Mouse (Mus musculus) liver, embryonic 15.5 days (tissue): Measurements from ENCODE around the gene Tbx21. TPM values are rescaled to one million over a fixed set of nuclear protein-coding genes. Genes with fewer than 3 reads are reported as not detected.

Experiments used
- ATAC-seq: fragments of 200-750 bp; cut with Nextera tagmentation; 2 replicates; pipeline ENCODE4 v1.8.0; 2017; ENCODE audit warnings: moderate number of reproducible peaks, mild to moderate bottlenecking, moderate library complexity; ENCODE audit not compliant: insufficient read depth
- H3K27ac ChIP-seq: fragments of 300-500 bp; sonication (generic); replicated peaks from 2 replicates; pipeline ENCODE4 v1.5.1; 2015; ENCODE audit warnings: mild to moderate bottlenecking, inconsistent platforms
- H3K27me3 ChIP-seq: fragments of 300-500 bp; sonication (generic); 2 replicates; pipeline ENCODE4 v1.6.1; 2015; ENCODE audit warnings: mild to moderate bottlenecking, inconsistent platforms
- H3K36me3 ChIP-seq: fragments of 300-500 bp; sonication (generic); replicated peaks from 2 replicates; pipeline ENCODE4 v1.6.1; 2015; ENCODE audit warnings: moderate library complexity, mild to moderate bottlenecking, inconsistent platforms
- H3K4me1 ChIP-seq: fragments of 300-500 bp; sonication (generic); replicated peaks from 2 replicates; pipeline ENCODE4 v1.6.1; 2015; ENCODE audit warnings: inconsistent platforms
- H3K4me2 ChIP-seq: fragments of 300-500 bp; sonication (generic); 2 replicates; pipeline ENCODE4 v1.6.1; 2015; ENCODE audit warnings: moderate library complexity, mild to moderate bottlenecking, inconsistent platforms
- H3K4me3 ChIP-seq: fragments of 300-500 bp; sonication (generic); replicated peaks from 2 replicates; pipeline ENCODE4 v1.5.1; 2015; ENCODE audit warnings: mild to moderate bottlenecking, inconsistent platforms
- H3K9ac ChIP-seq: fragments of 300-500 bp; sonication (generic); 2 replicates; pipeline ENCODE4 v1.6.1; 2015; ENCODE audit warnings: moderate library complexity, mild to moderate bottlenecking, inconsistent platforms
- H3K9me3 ChIP-seq: fragments of 300-500 bp; sonication (generic); replicated peaks from 2 replicates; pipeline ENCODE4 v1.6.1; 2016; ENCODE audit warnings: inconsistent platforms
- WGBS: fragments of 180-500 bp; shearing (Covaris S2); methylation state at CpG from one replicate; pipeline ENCODE4 v1.1.7; 2015; ENCODE audit warnings: mixed read lengths; ENCODE audit not compliant: insufficient replicate concordance; 5-methylcytosine and 5-hydroxymethylcytosine counted together
- polyA plus RNA-seq: library from polyadenylated mRNA; unstranded; fragments of >200 nt; fragmentation: Nextera tagmentation; extraction: Ambion mirVana; gene quantifications from 2 replicates; pipeline ENCODE4 v1.2.1, GENCODE M21; 2015

Gene Tbx21
- 0.08 and 0.15 TPM in 2 replicates for polyA plus RNA-seq

DNA sequence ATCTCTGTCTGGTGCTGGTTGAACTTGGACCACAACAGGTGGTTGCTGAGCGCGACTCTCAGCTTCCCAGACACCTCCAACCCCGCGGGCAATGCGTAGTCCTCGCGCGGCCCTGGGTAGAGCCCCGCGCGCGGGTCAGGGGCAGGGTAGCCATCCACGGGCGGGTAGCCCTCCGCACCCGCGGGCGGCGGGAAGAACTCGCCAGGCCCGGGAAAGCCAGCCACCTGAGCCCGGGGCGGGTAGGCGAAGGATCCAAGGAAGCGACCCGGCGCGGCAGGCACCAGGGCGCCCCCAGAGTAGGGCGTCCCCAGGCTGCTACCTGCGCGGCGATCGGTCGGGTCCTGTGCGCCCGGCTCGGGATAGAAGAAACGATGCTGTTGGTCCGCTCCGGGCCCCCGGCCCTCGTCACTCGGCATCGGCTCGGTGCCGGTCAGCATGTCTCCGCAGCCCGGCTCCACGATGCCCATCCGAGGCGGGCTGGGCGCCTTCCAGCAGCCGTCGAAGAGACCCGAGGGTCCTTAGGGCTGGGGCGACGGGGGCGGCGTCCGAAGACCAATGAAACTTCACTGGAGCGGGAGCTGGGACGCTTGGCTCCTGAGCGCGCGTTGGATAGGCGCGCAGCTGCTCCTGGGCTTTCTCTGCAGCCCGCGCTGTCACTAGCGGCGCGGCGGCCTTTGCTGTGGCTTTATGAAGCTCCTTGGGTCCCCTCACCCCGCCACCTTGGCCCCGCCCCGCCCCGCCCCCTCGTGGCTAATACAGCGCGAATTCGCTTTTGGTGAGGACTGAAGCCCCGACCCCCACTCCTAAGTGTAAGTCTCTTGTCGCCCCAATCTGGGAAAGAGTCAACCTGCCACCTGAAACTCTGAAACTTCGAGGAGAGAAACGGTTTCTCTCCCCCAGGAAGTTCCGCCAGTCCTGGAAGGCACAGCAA is at the start of gene Tbx21:
TSS of gene Tbx21 (minus strand) at position 661 of the 931 bp plus-strand sequence.
- peaks cover 13% of the 10 kb centered on the region for H3K4me1 ChIP-seq

DNA sequence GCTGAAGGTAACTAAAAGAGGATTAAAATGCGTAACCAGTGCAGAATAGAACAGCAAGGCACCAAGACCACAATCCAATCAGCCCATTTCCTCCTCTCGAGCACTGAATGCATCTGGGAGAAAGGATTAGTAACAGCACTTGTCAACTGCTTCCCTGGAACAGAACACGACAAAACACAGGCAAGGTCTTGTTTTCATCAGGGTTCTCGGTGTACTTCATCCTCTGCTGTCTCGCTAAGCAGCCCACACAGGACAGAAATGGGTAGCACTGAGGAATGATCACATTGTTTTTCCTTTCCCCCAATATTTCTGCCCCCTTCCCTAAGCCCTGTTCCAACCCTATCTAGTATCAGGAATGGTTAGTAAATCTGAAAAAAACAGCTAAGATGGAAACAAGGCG is 45.2 kb upstream of the Tbx21 start:
- no peaks in the 10 kb centered on the region for H3K27me3 ChIP-seq
- no peaks in the 10 kb centered on the region for H3K9me3 ChIP-seq
- H3K4me3 ChIP-seq: no peak overlapping the region
- H3K27ac ChIP-seq: no peak overlapping the region
- no peak for ATAC-seq
- H3K4me2 ChIP-seq: no peak overlapping the region
- H3K9ac ChIP-seq: no peak overlapping the region
- no peaks in the 10 kb centered on the region for H3K4me1 ChIP-seq
- H3K36me3 ChIP-seq: peaks cover 99% of the 10 kb centered on the region
- WGBS: 80% methylated on average over 6 of the region's 6 CpGs

More for the DNA sequence above, at the start of gene Tbx21:
- H3K4me2 ChIP-seq: peak within 1 kb of the TSS; percentile 53
- no peaks in the 10 kb centered on the region for H3K9me3 ChIP-seq
- H3K9ac ChIP-seq: no peak within 1 kb of the TSS
- H3K36me3 ChIP-seq: no peaks in the 10 kb centered on the region
- WGBS: 2% methylated on average over 87 of the region's 87 CpGs
- peak within 1 kb of the TSS; percentile 36 for H3K4me3 ChIP-seq
- no peak within 1 kb of the TSS for H3K27ac ChIP-seq
- no peak for ATAC-seq
- peaks cover 86% of the 10 kb centered on the region for H3K27me3 ChIP-seq

DNA sequence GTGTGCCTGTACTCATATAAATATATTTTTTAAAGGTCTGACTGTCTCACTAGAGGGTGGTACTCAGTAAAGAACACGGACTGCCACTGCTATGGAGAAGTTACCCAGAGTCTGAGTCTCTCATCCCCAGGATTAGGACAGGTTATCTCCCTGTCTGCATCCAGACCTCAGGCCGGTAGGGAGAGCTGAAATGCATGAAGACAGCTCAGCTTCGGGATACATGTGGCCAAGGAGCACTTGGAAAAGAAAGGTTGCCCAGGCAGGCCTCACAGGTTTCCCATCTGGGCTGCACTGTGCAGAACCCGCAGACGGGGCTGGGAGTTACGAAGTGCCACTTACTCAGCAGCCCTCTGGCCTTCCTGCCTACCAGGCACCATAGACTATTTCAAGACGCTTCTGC is 41.9 kb upstream of the Tbx21 start:
- Histone ChIP-seq H3K4me2 (no peak overlapping the region), H3K9ac (no peak overlapping the region), H3K4me1 (0 out of 2 replicates have a peak, but pooled peaks cover 3% of the 10 kb centered on the region), H3K4me3 (no peak overlapping the region), H3K36me3 (peaks cover 74% of the 10 kb centered on the region), H3K27me3 (peaks cover 23% of the 10 kb centered on the region), H3K9me3 (no peaks in the 10 kb centered on the region), H3K27ac (no peak overlapping the region)
- WGBS: 76% methylated on average over 7 of the region's 7 CpGs
- no peak for ATAC-seq

DNA sequence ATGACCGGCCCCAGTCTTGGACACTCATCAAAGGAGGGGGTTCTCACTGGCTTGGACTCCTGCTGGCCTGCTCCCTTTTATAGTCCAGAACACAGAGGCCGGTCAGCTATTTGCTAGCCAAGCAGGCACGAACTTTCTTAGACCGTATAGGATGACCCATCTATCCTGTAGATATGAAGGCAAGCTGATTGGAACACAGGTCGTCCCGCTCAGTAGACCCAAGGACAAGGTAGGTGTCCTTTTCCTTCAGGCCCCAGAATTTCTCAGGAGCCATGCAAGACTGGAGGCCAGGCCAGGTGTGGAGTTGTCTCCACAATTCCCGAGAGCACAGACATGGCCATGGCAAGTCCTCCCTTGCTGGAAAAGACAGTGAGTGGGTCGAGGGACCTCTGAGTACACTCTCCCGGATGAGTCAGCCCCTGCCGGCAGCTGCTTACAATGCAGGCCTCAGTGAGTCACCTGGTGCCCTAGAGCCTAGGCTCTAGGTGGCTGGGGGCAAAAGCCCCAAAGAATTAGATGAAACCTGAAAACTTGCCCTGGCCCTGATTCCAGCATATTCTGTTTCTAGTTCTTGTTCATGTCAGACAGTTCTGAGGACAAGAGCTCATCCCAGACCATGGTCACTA is 37.6 kb upstream of the Tbx21 start:
- no peak for ATAC-seq
- no peak overlapping the region for H3K4me2 ChIP-seq
- H3K27me3 ChIP-seq: peaks cover 66% of the 10 kb centered on the region

GRCm38 (mm10) chr11:97152023-97152426 is 36.9 kb upstream of the Tbx21 start:
- Histone ChIP-seq H3K4me1 (peaks cover 19% of the 10 kb centered on the region), H3K27me3 (peaks cover 73% of the 10 kb centered on the region), H3K4me2 (peak overlapping the region; percentile 76; the same call in 1 of the 2 replicates), H3K9me3 (no peaks in the 10 kb centered on the region), H3K4me3 (no peak overlapping the region), H3K9ac (no peak overlapping the region), H3K36me3 (peaks cover 24% of the 10 kb centered on the region), H3K27ac (no peak overlapping the region)
- 7% methylated on average over 11 of the region's 11 CpGs for WGBS
- ATAC-seq: no peak

More for the DNA sequence above, 37.6 kb upstream of the Tbx21 start:
- H3K9ac ChIP-seq: no peak overlapping the region
- H3K27ac ChIP-seq: no peak overlapping the region
- H3K36me3 ChIP-seq: peaks cover 31% of the 10 kb centered on the region
- H3K9me3 ChIP-seq: no peaks in the 10 kb centered on the region
- 38% methylated on average over 10 of the region's 10 CpGs for WGBS
- no peak overlapping the region for H3K4me3 ChIP-seq
- H3K4me1 ChIP-seq: peaks cover 19% of the 10 kb centered on the region

- Histone ChIP-seq H3K4me2 (peak within 1 kb of the TSS; percentile 76), H3K4me1 (peaks cover 23% of the 10 kb centered on the region), H3K9me3 (no peaks in the 10 kb centered on the region), H3K27ac (peak within 1 kb of the TSS; percentile 53), H3K27me3 (peaks cover 76% of the 10 kb centered on the region), H3K36me3 (peaks cover 18% of the 10 kb centered on the region), H3K9ac (peak within 1 kb of the TSS; percentile 37; the same call in 1 of the 2 replicates), H3K4me3 (peak within 1 kb of the TSS; percentile 61)
- no peak for ATAC-seq
- WGBS: 1% methylated on average over 54 of the region's 64 CpGs
Measured at GRCm38 (mm10) chr11:97151343-97151801, 36.2 kb upstream of the Tbx21 start, which contains the start of gene Tbkbp1. TSS of gene Tbkbp1 (minus strand) at chr11:97151495.

DNA sequence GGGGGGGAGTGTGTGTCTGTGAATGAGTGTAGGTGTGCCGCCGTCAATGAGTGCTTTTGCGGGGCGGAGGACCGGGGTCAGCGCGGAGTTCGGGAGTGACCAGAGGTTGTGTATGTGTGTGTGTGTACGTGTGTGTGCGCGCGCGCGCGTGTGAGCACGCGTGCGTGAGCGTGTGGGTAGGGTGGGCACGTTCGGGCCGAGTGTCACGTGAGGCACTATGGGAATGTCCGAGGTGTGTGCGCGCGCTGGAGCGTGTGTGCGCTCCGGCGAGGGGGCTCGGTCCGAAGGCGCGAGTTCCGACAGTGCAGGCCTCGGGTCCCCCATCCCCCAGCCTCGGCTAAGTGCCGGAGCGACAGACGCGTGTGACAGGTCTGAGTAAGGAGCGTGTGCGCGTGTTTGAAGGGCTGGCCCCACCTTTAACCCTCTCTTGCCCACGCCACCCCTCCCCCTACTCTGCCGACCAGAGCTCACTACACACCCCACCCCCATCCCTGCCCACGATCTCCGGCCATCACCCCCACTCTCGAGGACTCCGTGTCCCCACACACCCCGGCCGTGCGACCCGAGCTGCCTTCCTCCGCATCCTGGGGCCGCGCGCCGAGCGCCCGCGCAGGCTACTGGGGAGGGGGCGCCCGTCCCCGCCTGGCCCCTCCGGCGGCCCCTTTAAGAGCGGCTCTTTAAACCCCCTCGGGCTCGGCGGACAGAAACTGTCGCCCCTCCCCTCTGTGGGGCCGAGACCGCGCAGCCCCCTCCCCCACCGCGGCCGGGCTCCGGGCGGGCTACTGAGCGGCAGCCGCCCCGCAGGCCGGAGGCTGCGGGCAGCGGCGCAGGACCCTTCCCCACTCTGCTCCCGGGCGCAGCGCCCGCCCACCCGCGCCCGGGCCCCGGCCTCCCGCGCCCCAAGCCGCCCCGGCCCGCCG is 35.5 kb upstream of the Tbx21 start:
- H3K4me1 ChIP-seq: peaks cover 24% of the 10 kb centered on the region

GRCm38 (mm10) chr11:97149995-97150410 is 34.9 kb upstream of the Tbx21 start:
- peaks cover 4% of the 10 kb centered on the region for H3K36me3 ChIP-seq
- H3K4me3 ChIP-seq: peak overlapping the region; percentile 61
- peaks cover 76% of the 10 kb centered on the region for H3K27me3 ChIP-seq
- peak; percentile 24 for ATAC-seq
- WGBS: 4% methylated on average over 14 of the region's 14 CpGs
- H3K9me3 ChIP-seq: no peaks in the 10 kb centered on the region
- no peak overlapping the region for H3K9ac ChIP-seq
- peak overlapping the region; percentile 76 for H3K4me2 ChIP-seq
- peak overlapping the region; percentile 53 for H3K27ac ChIP-seq
- H3K4me1 ChIP-seq: peaks cover 24% of the 10 kb centered on the region

More for the DNA sequence above, 35.5 kb upstream of the Tbx21 start:
- H3K4me2 ChIP-seq: peak overlapping the region; percentile 76
- ATAC-seq: peak; percentile 20; the same call in 1 of the 2 replicates
- H3K27ac ChIP-seq: peak overlapping the region; percentile 53
- no peaks in the 10 kb centered on the region for H3K9me3 ChIP-seq
- peak overlapping the region; percentile 61 for H3K4me3 ChIP-seq
- H3K27me3 ChIP-seq: peaks cover 76% of the 10 kb centered on the region
- H3K9ac ChIP-seq: peak overlapping the region; percentile 37; the same call in 1 of the 2 replicates
- H3K36me3 ChIP-seq: peaks cover 11% of the 10 kb centered on the region
- WGBS: under 1% methylated on average over 94 of the region's 102 CpGs

- H3K27me3 ChIP-seq: peaks cover 71% of the 10 kb centered on the region
- H3K36me3 ChIP-seq: no peaks in the 10 kb centered on the region
- no peak for ATAC-seq
- H3K27ac ChIP-seq: no peak overlapping the region
- H3K9ac ChIP-seq: no peak overlapping the region
- H3K9me3 ChIP-seq: no peaks in the 10 kb centered on the region
- peaks cover 24% of the 10 kb centered on the region for H3K4me1 ChIP-seq
- WGBS: 42% methylated on average over 9 of the region's 9 CpGs
- peak overlapping the region; percentile 76 for H3K4me2 ChIP-seq
- H3K4me3 ChIP-seq: peak overlapping the region; percentile 61
Measured at GRCm38 (mm10) chr11:97149026-97149425, 33.9 kb upstream of the Tbx21 start.

DNA sequence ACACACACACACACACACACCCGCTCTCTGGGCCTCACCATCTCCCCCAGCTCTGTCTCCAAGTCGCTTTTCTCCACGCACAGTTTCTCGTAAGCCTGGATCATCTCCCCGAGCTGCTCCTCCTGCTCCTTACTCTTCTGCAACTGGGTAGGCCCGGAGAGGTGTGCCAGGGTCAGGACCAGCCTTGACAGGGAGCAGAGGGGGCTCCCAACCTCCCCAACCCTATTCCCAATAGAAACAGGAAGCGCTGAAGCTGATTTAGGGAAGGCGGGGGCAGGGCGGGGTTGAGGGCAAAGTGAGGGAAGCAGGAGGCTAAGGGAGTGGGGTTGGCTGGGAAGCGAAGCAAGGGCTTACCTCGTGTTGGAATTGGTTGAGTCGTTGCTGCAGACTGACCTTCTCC is 33.5 kb upstream of the Tbx21 start:
- Histone ChIP-seq H3K4me2 (peak overlapping the region; percentile 76), H3K4me1 (peaks cover 26% of the 10 kb centered on the region), H3K9ac (no peak overlapping the region), H3K27me3 (peaks cover 67% of the 10 kb centered on the region), H3K4me3 (peak overlapping the region; percentile 61; the same call in 1 of the 2 replicates), H3K36me3 (no peaks in the 10 kb centered on the region), H3K9me3 (no peaks in the 10 kb centered on the region), H3K27ac (no peak overlapping the region)
- WGBS: 39% methylated on average over 12 of the region's 12 CpGs
- no peak for ATAC-seq
